Mouse (Mus musculus): ENCODE results near the gene Ikbke. TPM values are rescaled to one million over a fixed set of nuclear protein-coding genes. Genes with fewer than 3 reads are reported as not detected.

Gene Ikbke
- polyA plus RNA-seq, 1 experiment from 2014 or later: 7.1 TPM

DNA sequence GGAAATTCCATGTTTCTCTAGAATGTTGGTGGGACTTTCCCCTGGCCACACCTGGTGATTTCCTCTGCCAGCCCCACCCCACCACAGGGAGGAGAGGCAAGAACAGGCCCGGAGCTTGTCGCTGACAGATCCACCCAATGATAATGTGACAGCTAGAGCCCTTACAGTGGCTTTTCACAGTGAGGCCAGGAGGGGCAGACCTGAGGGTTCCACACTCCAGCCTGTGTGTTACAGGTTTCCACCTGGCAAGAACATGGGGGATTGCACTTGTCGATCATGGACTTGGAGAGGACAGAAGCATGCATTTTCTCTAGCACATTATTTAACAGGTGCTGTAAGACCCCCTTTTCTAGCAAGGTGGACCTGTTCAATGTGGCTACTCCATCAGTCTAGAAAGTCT lies 874 bp upstream of the Ikbke start:
- 0 out of 2 replicates have a peak overlapping the region, but pooled peaks have one; percentile 7 for H3K27ac ChIP-seq

DNA sequence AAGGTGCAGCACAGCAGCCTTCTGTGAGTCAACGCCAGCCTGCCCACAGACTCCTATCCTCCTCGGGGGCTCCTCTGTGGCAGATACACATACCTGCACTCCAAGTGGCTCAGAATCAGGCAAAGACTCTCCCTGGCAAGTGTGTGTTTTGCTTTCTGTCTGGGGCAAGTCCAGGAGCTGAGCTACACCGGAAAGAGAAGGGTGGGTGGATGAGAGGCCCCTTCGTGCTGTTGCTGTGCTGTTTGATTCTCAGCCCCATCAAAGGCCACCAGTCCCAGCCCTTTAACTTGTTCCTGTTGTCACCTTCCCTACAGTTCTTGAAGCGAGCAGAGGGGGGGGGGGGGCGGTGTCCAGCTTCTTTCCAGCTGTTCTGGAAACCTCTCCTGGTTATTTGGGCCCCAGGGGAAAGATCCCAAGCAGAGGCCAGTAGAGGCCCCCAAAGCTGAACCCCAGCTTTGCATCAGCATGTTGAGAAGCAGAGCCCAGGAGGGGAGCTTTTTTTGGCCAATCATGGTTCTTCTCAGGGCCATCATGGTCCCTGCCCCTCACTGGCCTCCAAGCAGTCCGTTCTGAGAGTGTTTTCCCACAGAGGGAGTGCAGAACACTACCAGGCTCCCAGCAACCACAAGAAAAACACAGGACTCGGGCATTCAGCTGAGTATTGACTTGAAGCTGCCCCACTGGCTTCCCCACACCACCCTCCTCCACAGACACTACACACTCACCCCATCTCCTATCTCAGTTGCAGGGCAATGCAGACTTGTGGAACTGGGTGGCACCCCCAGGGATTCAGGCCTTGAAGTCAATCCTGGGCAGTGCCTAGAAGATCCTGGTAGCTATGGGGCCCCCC lies 575 bp downstream of the Ikbke start:
- H3K4me3 ChIP-seq (replicated peaks): peak overlapping the region; percentile 41
- peaks cover 15% of the 10 kb centered on the region for H3K4me1 ChIP-seq
- H3K36me3 ChIP-seq: no peaks in the 10 kb centered on the region
- no peak for ATAC-seq (ENCODE audit: insufficient read depth, low FRiP score, low read depth)
- peak overlapping the region; percentile 61 for H3K27ac ChIP-seq
- H3K9ac ChIP-seq: 0 out of 2 replicates have a peak overlapping the region, but pooled peaks have one; percentile 16
- H3K4me2 ChIP-seq: peak overlapping the region; percentile 60
- H3K27me3 ChIP-seq (replicated peaks): no peaks in the 10 kb centered on the region
- 33% methylated on average over 8 of the region's 8 CpGs for whole genome bisulfite sequencing
- H3K9me3 ChIP-seq: no peaks in the 10 kb centered on the region

More for the DNA sequence above, 874 bp upstream of the Ikbke start:
- no peaks in the 10 kb centered on the region for H3K27me3 ChIP-seq (replicated peaks)
- 29% methylated on average over 3 of the region's 3 CpGs for WGBS
- no peaks in the 10 kb centered on the region for H3K36me3 ChIP-seq
- peaks cover 10% of the 10 kb centered on the region for H3K4me1 ChIP-seq
- no peak overlapping the region for H3K4me3 ChIP-seq (replicated peaks)
- ATAC-seq (ENCODE audit: insufficient read depth, low FRiP score, low read depth): no peak
- H3K9ac ChIP-seq: no peak overlapping the region
- 0 out of 2 replicates have a peak overlapping the region, but pooled peaks have one; percentile 60 for H3K4me2 ChIP-seq
- H3K9me3 ChIP-seq: no peaks in the 10 kb centered on the region

DNA sequence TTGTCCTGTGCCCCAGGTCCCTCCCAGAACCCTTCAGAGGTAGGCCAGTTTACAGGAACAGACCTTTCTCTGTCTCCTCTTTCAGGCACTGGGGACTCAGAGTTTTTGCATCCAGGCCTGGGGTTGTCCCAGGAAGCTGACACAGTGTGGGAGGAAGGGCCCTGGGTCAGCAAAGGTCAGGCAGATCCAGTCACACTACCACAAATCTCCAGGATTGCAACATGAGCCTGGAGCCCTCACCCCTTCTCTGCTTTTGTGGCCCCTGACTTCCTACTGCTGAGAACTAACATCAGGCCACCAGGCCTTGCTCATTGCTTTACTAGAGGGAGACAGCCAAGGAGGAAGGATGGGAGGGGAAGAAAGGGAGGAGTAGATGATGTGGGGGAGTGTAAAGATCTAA lies 2.6 kb downstream of the Ikbke start:
- no peak overlapping the region for H3K9ac ChIP-seq
- H3K9me3 ChIP-seq: no peaks in the 10 kb centered on the region
- peaks cover 15% of the 10 kb centered on the region for H3K4me1 ChIP-seq
- H3K4me2 ChIP-seq: no peak overlapping the region
- no peak for ATAC-seq (ENCODE audit: insufficient read depth, low FRiP score, low read depth)
- H3K27me3 ChIP-seq (replicated peaks): no peaks in the 10 kb centered on the region
- no peaks in the 10 kb centered on the region for H3K36me3 ChIP-seq
- no peak overlapping the region for H3K4me3 ChIP-seq (replicated peaks)
- no peak overlapping the region for H3K27ac ChIP-seq

DNA sequence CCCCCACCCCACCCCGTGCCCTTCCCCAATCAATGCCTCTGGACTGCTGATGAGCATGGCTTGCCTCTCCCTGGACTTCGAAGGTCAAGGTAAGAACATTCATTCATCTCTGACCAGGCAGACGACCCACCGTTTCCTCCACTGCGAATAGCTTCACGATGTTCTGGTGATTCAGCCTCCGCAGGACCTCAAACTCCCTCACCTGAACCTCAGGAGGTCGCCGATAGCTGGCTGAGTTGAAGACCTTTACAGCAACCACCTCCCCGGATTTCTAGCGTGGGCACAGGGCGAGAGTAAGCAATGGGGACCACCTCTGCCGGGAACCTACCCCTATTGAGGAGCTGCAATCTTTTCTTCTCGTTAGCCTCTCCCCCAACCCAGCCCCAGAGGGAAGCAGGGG lies 3.8 kb downstream of the Ikbke start:
- no peak overlapping the region for H3K9ac ChIP-seq
- 73% methylated on average over 14 of the region's 14 CpGs for WGBS
- H3K27me3 ChIP-seq (replicated peaks): no peaks in the 10 kb centered on the region
- H3K4me1 ChIP-seq: peaks cover 15% of the 10 kb centered on the region
- no peaks in the 10 kb centered on the region for H3K36me3 ChIP-seq
- no peak overlapping the region for H3K4me3 ChIP-seq (replicated peaks)
- no peak overlapping the region for H3K4me2 ChIP-seq
- ATAC-seq (ENCODE audit: insufficient read depth, low FRiP score, low read depth): no peak
- no peaks in the 10 kb centered on the region for H3K9me3 ChIP-seq
- H3K27ac ChIP-seq: no peak overlapping the region

DNA sequence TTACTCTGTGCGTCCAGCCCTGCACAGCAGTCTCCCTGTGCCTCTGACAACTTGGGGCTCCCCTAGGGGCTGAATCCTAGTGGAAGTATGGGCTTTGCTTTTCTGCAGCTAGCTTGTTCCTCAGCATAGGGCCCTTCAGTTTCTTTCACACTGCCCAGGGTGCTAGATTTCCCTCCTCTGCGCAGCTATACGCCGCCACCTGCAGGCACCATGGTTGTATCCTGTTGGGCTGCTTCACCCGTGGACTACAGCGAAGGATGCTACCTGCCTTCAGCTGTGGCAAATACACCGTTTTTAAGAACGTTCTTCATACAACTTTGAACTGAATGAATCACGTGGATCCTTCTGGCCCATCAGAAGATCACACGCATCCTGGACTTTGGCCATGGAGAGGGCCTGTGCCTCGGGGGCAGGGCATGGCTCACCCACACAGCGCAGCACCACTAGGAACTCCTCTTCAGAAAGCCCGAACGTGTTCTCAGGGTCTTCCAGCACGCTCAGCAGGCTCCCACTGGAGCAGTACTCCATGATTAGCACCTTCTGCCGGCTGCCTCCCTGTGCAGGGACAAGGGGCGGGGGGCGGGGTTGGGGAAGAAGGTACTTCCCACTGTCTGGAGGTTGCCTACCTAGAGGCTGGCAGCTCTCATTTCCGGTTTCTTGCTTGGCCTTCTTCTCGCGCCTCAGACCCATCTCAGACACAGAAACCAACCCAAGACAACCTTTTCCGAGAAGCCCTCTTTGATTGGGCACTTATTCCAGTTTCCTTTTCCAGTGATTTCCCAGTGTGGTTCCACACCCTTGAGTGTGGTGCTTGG lies 4.5 kb downstream of the Ikbke start:
- 0 out of 2 replicates have a peak, but pooled peaks have one; percentile 24 for ATAC-seq (ENCODE audit: insufficient read depth, low FRiP score, low read depth)
- H3K27ac ChIP-seq: no peak overlapping the region
- 0 out of 2 replicates have a peak overlapping the region, but pooled peaks have one; percentile 11 for H3K4me3 ChIP-seq (replicated peaks)
- 0 out of 2 replicates have a peak, but pooled peaks cover under 1% of the 10 kb centered on the region for H3K27me3 ChIP-seq (replicated peaks)
- H3K36me3 ChIP-seq: no peaks in the 10 kb centered on the region
- H3K4me2 ChIP-seq: peak overlapping the region; percentile 22
- H3K4me1 ChIP-seq: peaks cover 12% of the 10 kb centered on the region; the same call in 1 of the 2 replicates
- WGBS: 34% methylated on average over 22 of the region's 22 CpGs
- H3K9ac ChIP-seq: no peak overlapping the region
- H3K9me3 ChIP-seq: no peaks in the 10 kb centered on the region

DNA sequence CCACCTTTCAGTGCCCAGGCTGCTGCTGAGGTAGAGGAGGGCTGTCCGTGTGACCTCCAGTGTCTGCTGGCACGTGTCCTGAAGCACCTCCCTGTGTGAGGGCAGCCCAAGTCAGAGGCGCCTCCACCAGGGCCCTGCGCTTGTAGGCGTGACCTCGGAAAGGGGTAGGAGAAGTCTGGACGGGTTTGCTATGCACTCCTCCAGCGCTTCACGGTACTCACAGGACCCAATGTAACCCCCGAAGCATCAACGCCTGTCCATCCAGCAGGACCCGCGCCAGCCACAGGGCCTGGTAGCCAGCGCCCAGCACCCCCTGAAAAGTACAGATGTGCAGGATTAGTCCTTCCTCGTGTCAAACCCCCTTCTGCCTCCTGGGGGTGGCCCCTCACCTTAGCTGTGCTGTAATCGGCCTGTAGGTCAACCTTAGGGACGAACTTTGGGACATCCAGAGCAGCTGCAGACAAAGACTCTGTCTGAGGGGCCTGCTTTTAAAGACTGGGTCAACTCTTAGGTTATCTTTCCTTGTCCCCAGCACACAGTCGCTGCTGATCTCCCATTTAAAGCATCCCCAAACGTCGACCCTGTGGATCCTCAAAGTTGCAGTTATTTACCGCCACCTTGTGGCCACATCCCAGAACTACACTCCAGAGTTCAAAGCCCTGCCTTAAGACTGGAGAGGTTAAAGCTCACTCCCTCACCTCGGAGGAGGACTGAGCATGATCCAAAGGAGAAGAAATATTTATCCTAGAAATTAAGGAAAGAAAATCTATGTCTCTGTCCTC lies 9.4 kb downstream of the Ikbke start:
- ATAC-seq (ENCODE audit: insufficient read depth, low FRiP score, low read depth): 0 out of 2 replicates have a peak, but pooled peaks have one; percentile 16
- Histone ChIP-seq H3K27me3 (replicated peaks) (0 out of 2 replicates have a peak, but pooled peaks cover 5% of the 10 kb centered on the region), H3K4me3 (replicated peaks) (no peak overlapping the region), H3K9me3 (no peaks in the 10 kb centered on the region), H3K4me1 (0 out of 2 replicates have a peak, but pooled peaks cover 2% of the 10 kb centered on the region), H3K27ac (no peak overlapping the region), H3K9ac (no peak overlapping the region), H3K4me2 (no peak overlapping the region), H3K36me3 (no peaks in the 10 kb centered on the region)
- WGBS: 37% methylated on average over 22 of the region's 22 CpGs

DNA sequence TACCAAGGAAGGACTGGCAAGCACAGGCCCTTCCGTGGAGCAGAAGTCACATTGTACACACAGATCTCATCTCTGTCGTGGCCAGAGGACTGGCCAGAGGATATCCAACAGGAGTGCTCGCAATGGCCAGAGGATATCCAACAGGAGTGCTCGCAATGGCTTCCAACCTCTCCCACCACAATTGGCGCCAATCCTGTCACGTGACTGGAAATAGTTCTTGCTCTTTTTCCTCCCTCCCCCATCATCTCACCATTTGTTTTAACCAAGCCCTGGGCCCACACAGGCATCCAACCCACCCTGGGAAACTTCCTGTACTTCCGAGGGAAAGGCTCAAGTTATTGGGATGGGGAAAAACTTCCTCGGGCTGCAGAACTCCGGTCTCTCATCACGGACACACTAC lies 10.6 kb downstream of the Ikbke start:
- Histone ChIP-seq H3K9ac (no peak overlapping the region; the same call in 1 of the 2 replicates), H3K27ac (no peak overlapping the region), H3K4me3 (replicated peaks) (no peak overlapping the region), H3K4me1 (no peaks in the 10 kb centered on the region), H3K9me3 (no peaks in the 10 kb centered on the region), H3K27me3 (replicated peaks) (0 out of 2 replicates have a peak, but pooled peaks cover 5% of the 10 kb centered on the region), H3K4me2 (no peak overlapping the region), H3K36me3 (no peaks in the 10 kb centered on the region)
- no peak for ATAC-seq (ENCODE audit: insufficient read depth, low FRiP score, low read depth)
- whole genome bisulfite sequencing: 81% methylated on average over 10 of the region's 10 CpGs

DNA sequence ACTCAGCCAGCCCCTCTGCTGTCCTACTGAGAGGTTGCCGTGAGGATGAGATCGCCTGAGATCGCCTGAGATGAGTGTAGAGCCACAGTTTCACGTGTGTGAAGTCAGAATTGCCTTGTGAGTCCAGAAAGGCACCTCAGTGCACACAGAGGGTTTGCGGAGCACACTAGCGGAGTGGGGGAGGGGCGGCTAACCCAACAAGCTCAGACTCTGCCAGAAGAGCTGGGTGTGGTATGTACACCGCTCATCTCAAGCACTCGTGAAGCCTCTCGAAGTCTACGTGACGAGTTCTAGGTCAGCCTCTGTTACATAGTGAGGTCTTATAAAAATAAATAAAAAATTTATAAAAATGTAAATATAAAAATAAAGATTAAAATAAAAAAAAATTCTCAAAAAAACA lies 15.5 kb downstream of the Ikbke start:
- Histone ChIP-seq H3K36me3 (no peaks in the 10 kb centered on the region), H3K9me3 (no peaks in the 10 kb centered on the region), H3K27me3 (replicated peaks) (0 out of 2 replicates have a peak, but pooled peaks cover 2% of the 10 kb centered on the region), H3K4me1 (no peaks in the 10 kb centered on the region), H3K4me2 (no peak overlapping the region), H3K27ac (no peak overlapping the region), H3K4me3 (replicated peaks) (no peak overlapping the region), H3K9ac (no peak overlapping the region)
- 71% methylated on average over 12 of the region's 12 CpGs for WGBS
- no peak for ATAC-seq (ENCODE audit: insufficient read depth, low FRiP score, low read depth)

DNA sequence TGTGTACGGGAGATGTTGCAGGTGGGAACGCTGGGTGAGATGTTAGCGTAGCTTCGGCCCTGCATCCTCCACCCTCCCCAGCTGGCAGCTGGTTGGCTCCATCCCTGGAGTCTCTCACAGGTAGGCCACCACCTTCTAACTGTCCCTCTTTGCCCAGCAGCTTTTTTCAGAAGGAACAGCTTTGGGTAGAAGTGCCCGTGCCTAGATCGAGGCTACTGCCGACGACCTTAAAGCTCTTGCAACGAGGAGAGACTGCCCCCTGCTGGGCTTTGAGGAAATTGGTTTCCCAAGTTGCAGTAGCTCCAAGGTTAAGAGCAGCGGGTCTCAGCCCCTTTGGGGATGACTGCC lies 19.1 kb downstream of the Ikbke start:
- WGBS: 31% methylated on average over 10 of the region's 10 CpGs
- H3K4me3 ChIP-seq (replicated peaks): no peak overlapping the region
- no peak for ATAC-seq (ENCODE audit: insufficient read depth, low FRiP score, low read depth)

DNA sequence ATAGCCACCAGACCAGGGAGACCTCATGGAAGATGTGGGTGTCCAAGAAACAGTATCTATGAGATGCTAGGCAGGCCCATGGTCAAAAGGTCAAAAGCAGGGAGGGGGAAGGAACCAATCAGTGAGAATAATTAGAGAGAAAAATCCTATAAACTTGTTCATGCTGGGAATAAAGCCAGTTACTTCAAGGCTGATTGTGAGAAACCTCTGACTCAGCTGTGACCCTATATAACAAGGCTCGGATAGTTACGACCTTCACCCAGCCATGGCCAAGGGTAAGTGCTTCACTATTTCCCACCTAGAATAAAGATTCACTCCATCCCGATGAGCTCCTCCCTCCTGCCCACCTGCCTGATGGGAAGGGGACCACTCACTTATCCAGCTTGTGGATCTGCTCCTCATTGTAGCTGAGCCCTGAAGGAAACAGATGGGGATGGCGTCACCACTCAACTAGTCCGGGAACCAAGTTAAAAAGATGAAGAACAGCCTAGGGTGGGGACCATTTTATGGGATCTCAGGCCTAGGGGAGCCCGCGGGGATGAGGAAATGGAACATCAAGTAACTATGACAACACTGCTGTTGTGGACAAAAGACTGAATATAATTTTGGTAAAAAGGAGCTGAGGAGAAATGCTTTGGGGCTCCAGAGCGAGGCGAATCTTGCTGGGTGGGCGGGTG lies 19.6 kb downstream of the Ikbke start:
- Histone ChIP-seq H3K27me3 (replicated peaks) (0 out of 2 replicates have a peak, but pooled peaks cover 2% of the 10 kb centered on the region), H3K9ac (no peak overlapping the region), H3K36me3 (no peaks in the 10 kb centered on the region), H3K9me3 (no peaks in the 10 kb centered on the region), H3K4me1 (no peaks in the 10 kb centered on the region), H3K4me2 (no peak overlapping the region), H3K27ac (no peak overlapping the region), H3K4me3 (replicated peaks) (no peak overlapping the region)
- WGBS: 73% methylated on average over 10 of the region's 10 CpGs
- ATAC-seq (ENCODE audit: insufficient read depth, low FRiP score, low read depth): no peak

More for the DNA sequence above, 19.1 kb downstream of the Ikbke start:
- no peak overlapping the region for H3K9ac ChIP-seq
- no peak overlapping the region for H3K27ac ChIP-seq
- no peaks in the 10 kb centered on the region for H3K4me1 ChIP-seq
- 0 out of 2 replicates have a peak, but pooled peaks cover 2% of the 10 kb centered on the region for H3K27me3 ChIP-seq (replicated peaks)
- H3K36me3 ChIP-seq: no peaks in the 10 kb centered on the region
- no peak overlapping the region for H3K4me2 ChIP-seq
- no peaks in the 10 kb centered on the region for H3K9me3 ChIP-seq

DNA sequence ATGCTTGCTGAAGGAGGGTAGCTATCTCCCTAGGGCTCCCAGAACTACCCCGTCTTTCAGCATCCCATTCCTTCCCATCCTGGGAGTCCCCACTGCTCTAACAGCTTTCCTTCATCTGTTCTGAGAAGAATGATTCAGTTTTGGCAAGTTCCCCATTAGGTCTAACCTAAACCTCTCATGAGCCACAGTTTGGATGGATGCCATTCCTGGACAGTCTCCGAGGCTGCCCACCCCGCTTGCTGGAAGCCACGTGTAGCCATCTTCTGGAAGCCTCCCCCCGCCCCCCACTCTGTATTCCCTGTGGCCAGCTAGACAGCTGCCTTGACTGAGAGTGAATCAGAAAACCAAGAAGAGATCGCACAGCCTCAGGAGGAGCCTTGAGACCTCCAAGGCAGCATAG lies 22.1 kb downstream of the Ikbke start:
- H3K4me3 ChIP-seq (replicated peaks): no peak overlapping the region
- H3K9me3 ChIP-seq: no peaks in the 10 kb centered on the region
- no peak overlapping the region for H3K27ac ChIP-seq
- H3K9ac ChIP-seq: no peak overlapping the region
- 74% methylated on average over 6 of the region's 6 CpGs for WGBS
- 0 out of 2 replicates have a peak, but pooled peaks cover 2% of the 10 kb centered on the region for H3K27me3 ChIP-seq (replicated peaks)
- no peak for ATAC-seq (ENCODE audit: insufficient read depth, low FRiP score, low read depth)
- H3K4me1 ChIP-seq: 0 out of 2 replicates have a peak, but pooled peaks cover 2% of the 10 kb centered on the region
- H3K4me2 ChIP-seq: no peak overlapping the region
- H3K36me3 ChIP-seq: no peaks in the 10 kb centered on the region

Data from stomach, embryonic 15.5 days (tissue).